Mouse (Mus musculus) MEL (cell line): ENCODE measurements around the gene Chrm4. TPM values are rescaled to one million over a fixed set of nuclear protein-coding genes. Genes with fewer than 3 reads are reported as not detected.

Experiments
- DNase-seq: peaks from one replicate; pipeline ENCODE4 v3.0.0; 2011; ENCODE audit warnings: low read depth, low spot score
- H3K27ac ChIP-seq: 2 replicates; pipeline ENCODE4 v1.5.1; 2012; ENCODE audit warnings: low read depth, mild to moderate bottlenecking, control low read depth, low read length, moderate library complexity; ENCODE audit not compliant: control insufficient read depth
- H3K27me3 ChIP-seq, 2 experiments: fragments of 150-350 bp in 1 of 2; sonication (generic) in 1 of 2; 2 replicates each; pipeline ENCODE4 v1.6.1; 2012; ENCODE audit warnings: low read length in 2 of 2, mild to moderate bottlenecking in 2 of 2, improper control_type of control experiment in 1 of 2, moderate library complexity in 1 of 2; ENCODE audit not compliant: insufficient read depth in 2 of 2, control insufficient read depth in 1 of 2
- H3K36me3 ChIP-seq, 2 experiments: 2 replicates each; pipeline ENCODE4 v1.6.1; 2012 to 2014; ENCODE audit warnings: low read length in 2 of 2, improper control_type of control experiment in 1 of 2, inconsistent platforms in 1 of 2, mild to moderate bottlenecking in 1 of 2; ENCODE audit not compliant: insufficient read depth in 2 of 2, control insufficient read depth in 1 of 2
- H3K4me1 ChIP-seq, 2 experiments: fragments of 150-350 bp in 1 of 2; sonication (generic) in 1 of 2; 2 replicates each; pipeline ENCODE4 v1.6.1; 2012; ENCODE audit warnings: low read length in 2 of 2, improper control_type of control experiment in 1 of 2, mild to moderate bottlenecking in 1 of 2; ENCODE audit not compliant: insufficient read depth in 2 of 2, control insufficient read depth in 1 of 2
- H3K4me3 ChIP-seq, 2 experiments: fragments of 150-350 bp in 1 of 2; sonication (generic) in 1 of 2; 2 replicates each; pipeline ENCODE4 v1.5.1; 2012; ENCODE audit warnings: low read depth in 2 of 2, low read length in 2 of 2, mild to moderate bottlenecking in 2 of 2, moderate library complexity in 2 of 2, control low read depth in 1 of 2, improper control_type of control experiment in 1 of 2; ENCODE audit not compliant: control insufficient read depth in 1 of 2, insufficient read depth in 1 of 2
- H3K79me2 ChIP-seq: 2 replicates; pipeline ENCODE4 v1.6.1; 2012; ENCODE audit warnings: mild to moderate bottlenecking, low read length, moderate library complexity; ENCODE audit not compliant: control insufficient read depth, poor library complexity, insufficient read depth
- H3K9ac ChIP-seq: 2 replicates; pipeline ENCODE4 v1.6.1; 2012; ENCODE audit warnings: low read depth, mild to moderate bottlenecking, control low read depth, low read length, moderate library complexity; ENCODE audit not compliant: control insufficient read depth, poor library complexity, severe bottlenecking
- H3K9me3 ChIP-seq: fragments of 150-350 bp; sonication (generic); replicated peaks from 2 replicates; pipeline ENCODE4 v1.6.1; 2012; ENCODE audit warnings: mild to moderate bottlenecking, low read length, improper control_type of control experiment, moderate library complexity; ENCODE audit not compliant: insufficient read depth
- CTCF ChIP-seq, 3 experiments: IDR thresholded peaks in 2 of 3; conservative IDR thresholded peaks in 1 of 3; 2 replicates each; pipeline ENCODE4 v1.5.1; 2011 to 2012; ENCODE audit warnings: low read length in 3 of 3, low read depth in 2 of 3, mild to moderate bottlenecking in 2 of 3, improper control_type of control experiment in 1 of 3, inconsistent platforms in 1 of 3, mixed read lengths in 1 of 3, moderate library complexity in 1 of 3; ENCODE audit not compliant: control insufficient read depth in 1 of 3, insufficient read depth in 1 of 3, poor library complexity in 1 of 3, severe bottlenecking in 1 of 3
- ELF1 ChIP-seq: IDR thresholded peaks from 2 replicates; pipeline ENCODE4 v1.6.1; 2014; ENCODE audit warnings: low read depth, mild to moderate bottlenecking, inconsistent platforms, low read length, improper control_type of control experiment, moderate library complexity
- ETS1 ChIP-seq: IDR thresholded peaks from 2 replicates; pipeline ENCODE4 v1.6.1; 2012; ENCODE audit warnings: low read depth, mild to moderate bottlenecking, inconsistent platforms, low read length, improper control_type of control experiment, moderate library complexity
- GABPA ChIP-seq: IDR thresholded peaks from 2 replicates; pipeline ENCODE4 v1.6.1; 2012; ENCODE audit warnings: low read depth, mild to moderate bottlenecking, inconsistent platforms, low read length, improper control_type of control experiment, moderate library complexity
- GATA1 ChIP-seq: IDR thresholded peaks from 2 replicates; pipeline ENCODE4 v1.6.1; 2011; ENCODE audit warnings: low read depth, low read length, improper control_type of control experiment
- HCFC1 ChIP-seq: IDR thresholded peaks from 2 replicates; pipeline ENCODE4 v1.6.1; 2012; ENCODE audit warnings: low read depth, mild to moderate bottlenecking, inconsistent platforms, low read length, improper control_type of control experiment, moderate library complexity
- JUND ChIP-seq: IDR thresholded peaks from 2 replicates; pipeline ENCODE4 v1.6.1; 2011; ENCODE audit warnings: low read depth, mild to moderate bottlenecking, improper control_type of control experiment, low read length
- MAFK ChIP-seq: IDR thresholded peaks from 2 replicates; pipeline ENCODE4 v1.6.1; 2011; ENCODE audit warnings: low read depth, mild to moderate bottlenecking, low read length, improper control_type of control experiment, borderline replicate concordance
- MAZ ChIP-seq: IDR thresholded peaks from 2 replicates; pipeline ENCODE4 v1.6.1; 2012; ENCODE audit warnings: low read depth, mild to moderate bottlenecking, inconsistent platforms, low read length, improper control_type of control experiment
- MXI1 ChIP-seq: IDR thresholded peaks from 2 replicates; pipeline ENCODE4 v1.6.1; 2011; ENCODE audit warnings: mild to moderate bottlenecking, low read depth, low read length, improper control_type of control experiment
- MYB ChIP-seq: IDR thresholded peaks from 2 replicates; pipeline ENCODE4 v1.6.1; 2011; ENCODE audit warnings: mild to moderate bottlenecking, low read depth, low read length, improper control_type of control experiment
- MYC ChIP-seq: IDR thresholded peaks from 2 replicates; pipeline ENCODE4 v1.6.1; 2011; ENCODE audit warnings: low read depth, mild to moderate bottlenecking, low read length, improper control_type of control experiment, moderate library complexity
- NELFE ChIP-seq: IDR thresholded peaks from 2 replicates; pipeline ENCODE4 v1.6.1; 2011; ENCODE audit warnings: low read depth, low read length, improper control_type of control experiment
- POLR2A ChIP-seq, 2 experiments: IDR thresholded peaks; 2 replicates each; pipeline ENCODE4 v1.6.1; 2011 to 2012; ENCODE audit warnings: low read length in 2 of 2, mild to moderate bottlenecking in 2 of 2, control low read depth in 1 of 2, improper control_type of control experiment in 1 of 2, low read depth in 1 of 2, moderate library complexity in 1 of 2; ENCODE audit not compliant: control insufficient read depth in 1 of 2, insufficient read depth in 1 of 2, poor library complexity in 1 of 2
- POLR2AphosphoS2 ChIP-seq: IDR thresholded peaks from 2 replicates; pipeline ENCODE4 v1.6.1; 2011; ENCODE audit warnings: low read length, improper control_type of control experiment
- RAD21 ChIP-seq: IDR thresholded peaks from 2 replicates; pipeline ENCODE4 v1.6.1; 2011; ENCODE audit warnings: mild to moderate bottlenecking, low read depth, low read length, improper control_type of control experiment
- SIN3A ChIP-seq: IDR thresholded peaks from 2 replicates; pipeline ENCODE4 v1.6.1; 2012; ENCODE audit warnings: low read length, improper control_type of control experiment, inconsistent platforms
- SMC3 ChIP-seq: IDR thresholded peaks from 2 replicates; pipeline ENCODE4 v1.6.1; 2011; ENCODE audit warnings: low read depth, low read length, improper control_type of control experiment
- TAL1 ChIP-seq: IDR thresholded peaks from 2 replicates; pipeline ENCODE4 v1.6.1; 2012; ENCODE audit warnings: mild to moderate bottlenecking, inconsistent platforms, low read length, moderate library complexity, mixed read lengths
- TCF12 ChIP-seq: IDR thresholded peaks from 2 replicates; pipeline ENCODE4 v1.6.1; 2014; ENCODE audit warnings: low read depth, mild to moderate bottlenecking, inconsistent platforms, low read length, improper control_type of control experiment, moderate library complexity
- UBTF ChIP-seq: IDR thresholded peaks from 2 replicates; pipeline ENCODE4 v1.6.1; 2012; ENCODE audit warnings: low read depth, mild to moderate bottlenecking, inconsistent platforms, low read length, improper control_type of control experiment, moderate library complexity, borderline replicate concordance; ENCODE audit not compliant: insufficient read depth
- USF1 ChIP-seq: IDR thresholded peaks from 2 replicates; pipeline ENCODE4 v1.6.1; 2014; ENCODE audit warnings: low read depth, mild to moderate bottlenecking, inconsistent platforms, low read length, improper control_type of control experiment, moderate library complexity
- ZKSCAN1 ChIP-seq: IDR thresholded peaks from 2 replicates; pipeline ENCODE4 v1.6.1; 2012; ENCODE audit warnings: low read depth, mild to moderate bottlenecking, inconsistent platforms, low read length, improper control_type of control experiment, moderate library complexity
- ZNF384 ChIP-seq: IDR thresholded peaks from 2 replicates; pipeline ENCODE4 v1.6.1; 2012; ENCODE audit warnings: low read depth, mild to moderate bottlenecking, inconsistent platforms, low read length, improper control_type of control experiment
- polyA plus RNA-seq, 2 experiments: library from polyadenylated mRNA; stranded (reverse) in 1 of 2; unstranded in 1 of 2; fragments of >175 nt in 1 of 2; fragments of >200 nt in 1 of 2; gene quantifications; 2 replicates each; pipeline versions ENCODE4 v1.2.1 to v1.2.4; 2012; ENCODE audit warnings: low replicate concordance in 2 of 2, low read depth in 1 of 2; ENCODE audit not compliant: insufficient read length in 2 of 2, insufficient read depth in 1 of 2, missing spikeins in 1 of 2
- total RNA-seq: library from RNA; depleted of rRNA; stranded (reverse); fragments of 300-350 nt; gene quantifications from 2 replicates; pipeline ENCODE4 v1.2.3, GENCODE M21; 2012

Chrm4 gene
- total and polyA plus RNA-seq, 3 experiments: 21.5 to 29.0 TPM; not detected in 1

DNA sequence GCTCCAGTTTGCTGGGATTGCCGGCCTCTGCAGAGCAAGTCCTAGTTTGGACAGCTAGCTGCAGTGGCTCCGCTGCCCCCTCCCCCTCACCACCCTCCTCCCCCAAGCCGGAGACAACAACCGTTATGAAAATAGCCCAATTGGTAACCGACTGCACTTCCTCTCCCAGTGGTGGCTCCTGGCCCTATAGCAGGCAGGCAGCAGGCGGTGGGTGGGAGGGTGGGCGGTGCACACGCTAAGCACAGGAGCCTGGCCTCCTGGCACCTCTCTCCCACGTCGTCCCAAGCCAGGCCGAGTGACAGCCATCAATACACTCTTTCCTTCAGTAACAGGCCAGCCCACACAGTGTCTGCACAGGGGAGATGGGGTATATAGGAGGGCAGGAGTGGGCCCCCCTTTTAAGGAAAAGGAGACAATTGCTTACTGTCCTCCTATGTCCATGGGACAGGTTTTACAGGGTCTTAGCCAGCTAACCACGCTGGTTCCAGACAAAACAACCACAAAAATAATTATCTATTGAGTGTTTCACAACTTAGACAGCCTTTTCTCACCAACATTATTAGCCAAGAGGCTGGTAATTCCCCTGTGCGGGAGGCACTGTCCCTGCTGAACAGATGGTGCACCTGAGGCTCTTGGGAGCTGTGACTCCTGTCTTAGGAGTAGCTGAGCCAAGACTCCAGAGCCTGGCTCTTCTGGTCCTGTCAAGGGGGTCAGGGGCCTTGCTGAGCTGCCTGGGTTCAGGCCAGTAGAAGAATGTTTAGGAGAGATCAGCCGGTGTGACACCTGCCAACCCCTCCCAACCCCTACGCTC is 23.4 kb downstream of the Chrm4 start (continued):
- TF ChIP-seq MXI1 (no peak), SMC3 (no peak), RAD21 (no peak), NELFE (peak; percentile 42; the same call in 1 of the 2 replicates)

DNA sequence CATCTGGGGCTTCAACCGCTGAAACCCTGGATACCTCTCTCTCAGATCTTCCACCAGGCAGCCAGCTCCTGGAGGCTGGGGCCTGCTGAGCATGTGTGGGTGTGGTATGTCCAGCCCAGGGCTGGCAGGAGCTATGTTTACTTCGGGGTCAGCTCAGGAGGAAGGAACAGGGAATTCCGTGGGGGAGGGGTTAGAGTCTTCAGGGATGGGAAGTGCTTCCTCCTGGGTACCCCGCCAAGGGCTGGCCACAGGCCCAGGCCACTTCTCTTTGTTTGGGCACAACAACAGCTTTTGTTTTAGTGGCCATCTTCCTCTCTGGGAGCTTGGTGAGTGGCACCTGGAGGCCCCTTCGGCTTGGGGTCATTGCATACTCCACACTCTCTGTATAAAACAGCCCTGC is 26.8 kb downstream of the Chrm4 start:
- no peak for DNase-seq
- TF ChIP-seq UBTF (no peak), MYC (no peak), JUND (no peak), ETS1 (no peak), CTCF (IDR thresholded peaks at IDR 0.05 in 2 of 3, conservative IDR thresholded peaks at IDR 0.05 in 1 of 3; ENCODE audit: control insufficient read depth in 1 of 3, insufficient read depth in 1 of 3, low read depth in 2 of 3, low read length in 3 of 3, poor library complexity in 1 of 3, severe bottlenecking in 1 of 3) (no peak), MAZ (no peak), POLR2A (IDR thresholded peaks at IDR 0.05; ENCODE audit: control insufficient read depth in 1 of 2, insufficient read depth in 1 of 2, low read depth in 1 of 2, low read length in 2 of 2, poor library complexity in 1 of 2) (no peak), TCF12 (no peak), MAFK (no peak), POLR2AphosphoS2 (no peak)
- peaks cover 35% of the 10 kb centered on the region for H3K79me2 ChIP-seq
- H3K4me1 ChIP-seq: peaks cover 16 to 54% of the 10 kb centered on the region in 2 experiments
- peaks cover 0 to 38% of the 10 kb centered on the region in 2 experiments; a peak in 3 of 4 replicates for H3K36me3 ChIP-seq
- H3K27ac ChIP-seq: no peak overlapping the region
- no peak overlapping the region for H3K9ac ChIP-seq
- no peaks in the 10 kb centered on the region for H3K9me3 ChIP-seq
- H3K27me3 ChIP-seq: no peaks in the 10 kb centered on the region
- H3K4me3 ChIP-seq: no peak overlapping the region

DNA sequence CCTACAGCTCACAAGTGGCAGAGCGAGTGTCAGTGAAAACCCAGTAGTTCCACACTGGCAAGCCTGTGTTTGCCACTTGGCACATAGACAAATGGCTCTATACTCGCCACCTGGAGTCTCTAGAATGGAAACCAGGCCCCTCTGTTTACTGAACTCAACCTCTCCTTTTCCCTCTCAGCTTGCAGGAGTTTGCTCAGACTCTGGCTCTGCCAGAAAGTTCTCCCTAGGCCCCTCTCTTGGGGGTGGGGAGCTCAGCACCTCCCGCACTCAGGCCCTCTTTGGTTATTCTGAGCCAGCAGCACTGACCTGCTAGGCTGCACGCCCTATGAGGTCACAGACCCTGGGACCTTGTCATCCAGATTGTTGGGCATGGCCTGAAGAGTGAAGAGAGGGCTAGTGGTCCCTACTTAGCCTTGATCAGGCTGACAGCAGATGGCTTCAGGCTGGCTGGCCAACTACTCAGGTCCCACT is 28.1 kb downstream of the Chrm4 start:
- H3K9ac ChIP-seq: no peak overlapping the region
- H3K9me3 ChIP-seq: no peaks in the 10 kb centered on the region
- no peak overlapping the region for H3K4me3 ChIP-seq
- peaks cover 0 to 34% of the 10 kb centered on the region in 2 experiments; a peak in 3 of 4 replicates for H3K36me3 ChIP-seq
- peaks cover 16 to 46% of the 10 kb centered on the region in 2 experiments for H3K4me1 ChIP-seq
- DNase-seq: no peak
- no peaks in the 10 kb centered on the region for H3K27me3 ChIP-seq
- H3K79me2 ChIP-seq: peaks cover 32% of the 10 kb centered on the region
- peak overlapping the region; percentile 65 for H3K27ac ChIP-seq
- no peak for TF ChIP-seq HCFC1
- TF ChIP-seq ETS1: no peak
- TF ChIP-seq SIN3A: no peak
- TF ChIP-seq ZNF384: no peak
- TF ChIP-seq ELF1: no peak
- no peak for TF ChIP-seq RAD21
- no peak for TF ChIP-seq ZKSCAN1
- no peak for TF ChIP-seq MYB
- TF ChIP-seq TAL1: no peak
- no peak for TF ChIP-seq GABPA
- no peak for TF ChIP-seq USF1
- no peak for TF ChIP-seq GATA1
